Mouse (Mus musculus) heart, embryonic 11.5 days (tissue): Measurements from ENCODE around the gene Eva1b. TPM values are rescaled to one million over a fixed set of nuclear protein-coding genes. Genes with fewer than 3 reads are reported as not detected.

Experiments
- ATAC-seq: fragments of 200-750 bp; cut with Nextera tagmentation; replicated peaks from 2 replicates; pipeline ENCODE4 v1.8.0; 2017; ENCODE audit warnings: moderate library complexity; ENCODE audit not compliant: insufficient number of reproducible peaks, low FRiP score, low TSS enrichment
- H3K27ac ChIP-seq: fragments of 300-500 bp; sonication (generic); 2 replicates; pipeline ENCODE4 v1.5.1; 2014; ENCODE audit warnings: mild to moderate bottlenecking, low read depth, low read length
- H3K27me3 ChIP-seq: fragments of 300-500 bp; sonication (generic); 2 replicates; pipeline ENCODE4 v1.6.1; 2014; ENCODE audit warnings: mild to moderate bottlenecking, low read length, mixed read lengths; ENCODE audit not compliant: control insufficient read depth, insufficient read depth
- H3K36me3 ChIP-seq: fragments of 300-500 bp; sonication (generic); 2 replicates; pipeline ENCODE4 v1.6.1; 2014; ENCODE audit warnings: mild to moderate bottlenecking, low read length, moderate library complexity, mixed read lengths; ENCODE audit not compliant: control insufficient read depth, insufficient read depth
- H3K4me1 ChIP-seq: fragments of 300-500 bp; sonication (generic); 2 replicates; pipeline ENCODE4 v1.6.1; 2014; ENCODE audit warnings: low read length; ENCODE audit not compliant: control insufficient read depth, insufficient read depth
- H3K4me2 ChIP-seq: fragments of 300-500 bp; sonication (generic); 2 replicates; pipeline ENCODE4 v1.6.1; 2014; ENCODE audit warnings: mild to moderate bottlenecking, moderate library complexity
- H3K4me3 ChIP-seq: fragments of 300-500 bp; sonication (generic); 2 replicates; pipeline ENCODE4 v1.5.1; 2014; ENCODE audit warnings: low read depth, low read length
- H3K9ac ChIP-seq: fragments of 300-500 bp; sonication (generic); 2 replicates; pipeline ENCODE4 v1.6.1; 2014; ENCODE audit warnings: mild to moderate bottlenecking, low read depth, low read length, moderate library complexity
- H3K9me3 ChIP-seq: fragments of 300-500 bp; sonication (generic); replicated peaks from 2 replicates; pipeline ENCODE4 v1.6.1; 2016; ENCODE audit warnings: low read length; ENCODE audit not compliant: control insufficient read depth
- WGBS: fragments of 180-500 bp; shearing (Covaris S2); extraction: QIAGEN DNeasy Blood & Tissue Kit; methylation state at CpG from one replicate; pipeline ENCODE4 v1.1.7; 2014; ENCODE audit not compliant: insufficient replicate concordance; 5-methylcytosine and 5-hydroxymethylcytosine counted together
- polyA plus RNA-seq: library from polyadenylated mRNA; unstranded; fragments of >200 nt; fragmentation: Nextera tagmentation; extraction: Ambion mirVana; gene quantifications from 2 replicates; pipeline ENCODE4 v1.2.1, GENCODE M21; 2014

The Eva1b gene
- polyA plus RNA-seq, 1 experiment from 2014 or later, result 31.9 TPM

DNA sequence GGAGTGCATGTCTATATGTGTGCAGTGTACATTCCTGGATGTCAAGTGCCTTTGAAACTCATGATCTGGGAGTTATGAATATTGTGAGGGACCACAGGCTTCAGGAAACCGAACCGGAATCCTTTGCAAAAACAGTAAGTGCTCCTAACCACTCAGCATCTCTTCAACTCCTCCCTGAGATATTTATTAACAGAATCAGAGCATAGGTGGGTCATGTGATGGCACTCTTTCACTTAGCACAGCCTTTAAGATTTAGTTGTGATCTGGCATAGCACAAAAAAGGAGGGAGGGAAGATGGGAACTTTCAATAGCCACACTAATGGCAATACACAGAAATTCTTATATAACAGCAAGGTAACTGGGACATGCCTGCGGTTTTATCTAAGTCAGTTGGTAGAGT, 39.6 kb downstream of the Eva1b start:
- no peak for ATAC-seq
- H3K4me1 ChIP-seq, result no peaks in the 10 kb centered on the region
- H3K27ac ChIP-seq, result no peak overlapping the region
- H3K27me3 ChIP-seq, result no peaks in the 10 kb centered on the region
- H3K4me2 ChIP-seq, result no peak overlapping the region
- H3K9me3 ChIP-seq, result no peaks in the 10 kb centered on the region
- no peak overlapping the region for H3K9ac ChIP-seq
- H3K36me3 ChIP-seq, result peaks cover 6% of the 10 kb centered on the region
- H3K4me3 ChIP-seq, result no peak overlapping the region
- WGBS, result 95% methylated on average over 3 of the region's 3 CpGs

DNA sequence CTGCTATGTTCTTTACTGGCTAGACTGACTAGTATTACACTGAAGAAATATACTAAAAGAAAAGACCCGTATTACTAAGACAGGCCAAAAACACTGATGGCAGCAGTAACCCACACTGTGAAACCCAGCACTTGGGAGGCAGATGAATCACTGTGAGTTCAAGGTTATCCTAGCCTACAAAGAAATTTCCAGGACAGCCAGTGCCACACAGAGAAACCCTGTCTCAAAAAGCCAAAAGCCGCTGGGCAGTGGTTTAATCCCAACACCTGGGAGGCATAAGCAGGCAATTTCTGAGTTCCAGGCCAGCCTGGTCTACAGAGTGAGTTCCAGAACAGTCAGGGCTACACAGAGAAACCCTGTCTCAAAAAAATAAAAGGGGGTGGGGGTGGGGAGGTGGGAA, 43.1 kb downstream of the Eva1b start:
- Histone ChIP-seq H3K4me2 (no peak overlapping the region), H3K9ac (no peak overlapping the region), H3K9me3 (no peaks in the 10 kb centered on the region), H3K27me3 (no peaks in the 10 kb centered on the region), H3K27ac (no peak overlapping the region), H3K36me3 (peaks cover 15% of the 10 kb centered on the region), H3K4me3 (no peak overlapping the region), H3K4me1 (no peaks in the 10 kb centered on the region)
- ATAC-seq, result no peak
- WGBS, result 96% methylated on average over 2 of the region's 2 CpGs

DNA sequence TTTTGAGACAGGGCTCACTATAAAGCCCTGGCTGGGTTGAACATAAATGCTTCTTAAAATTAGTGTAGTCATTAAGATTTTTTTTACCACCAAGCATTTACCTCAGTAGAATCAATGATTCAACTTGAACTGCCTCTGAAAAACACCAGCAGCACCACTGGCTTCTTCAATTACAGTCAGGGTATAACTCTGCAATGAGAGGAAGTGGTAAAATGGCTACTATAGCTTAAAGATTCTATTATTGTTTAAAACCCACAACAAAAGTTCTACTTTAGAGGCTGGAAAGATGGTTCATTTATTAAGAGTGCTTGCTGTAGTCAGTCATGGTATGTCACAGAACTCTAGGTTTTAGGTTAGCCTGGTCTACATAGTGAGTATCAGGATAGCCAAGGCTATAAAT, 46.7 kb downstream of the Eva1b start:
- Histone ChIP-seq H3K9me3 (no peaks in the 10 kb centered on the region), H3K27me3 (no peaks in the 10 kb centered on the region), H3K27ac (no peak overlapping the region), H3K4me3 (no peak overlapping the region), H3K4me1 (peaks cover 15% of the 10 kb centered on the region), H3K4me2 (no peak overlapping the region), H3K36me3 (peaks cover 15% of the 10 kb centered on the region), H3K9ac (no peak overlapping the region)
- ATAC-seq, result no peak

DNA sequence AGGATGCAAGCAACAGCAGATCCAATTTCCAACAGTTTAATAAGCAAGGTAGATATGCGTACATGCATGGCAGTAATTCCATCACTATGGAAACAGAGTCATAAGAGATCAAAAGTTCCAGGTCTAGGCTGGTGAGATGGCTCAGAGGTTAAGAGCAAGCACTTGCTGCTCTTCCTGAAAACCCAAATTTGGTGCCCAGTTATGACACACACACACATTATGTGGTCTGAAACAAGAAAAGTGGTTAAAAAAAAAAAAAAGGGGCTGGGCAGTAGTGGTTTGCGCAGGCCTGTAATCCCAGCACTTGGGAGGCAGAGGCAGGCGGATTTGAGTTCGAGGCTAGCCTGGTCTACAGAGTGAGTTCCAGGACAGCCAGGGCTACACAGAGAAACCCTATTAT, 47.4 kb downstream of the Eva1b start:
- H3K27me3 ChIP-seq, result no peaks in the 10 kb centered on the region
- no peak overlapping the region for H3K4me3 ChIP-seq
- peaks cover 20% of the 10 kb centered on the region for H3K4me1 ChIP-seq
- H3K27ac ChIP-seq, result no peak overlapping the region
- no peak overlapping the region for H3K4me2 ChIP-seq
- H3K36me3 ChIP-seq, result peaks cover 15% of the 10 kb centered on the region
- no peaks in the 10 kb centered on the region for H3K9me3 ChIP-seq
- H3K9ac ChIP-seq, result no peak overlapping the region
- ATAC-seq, result no peak
- 94% methylated on average over 4 of the region's 4 CpGs for WGBS

DNA sequence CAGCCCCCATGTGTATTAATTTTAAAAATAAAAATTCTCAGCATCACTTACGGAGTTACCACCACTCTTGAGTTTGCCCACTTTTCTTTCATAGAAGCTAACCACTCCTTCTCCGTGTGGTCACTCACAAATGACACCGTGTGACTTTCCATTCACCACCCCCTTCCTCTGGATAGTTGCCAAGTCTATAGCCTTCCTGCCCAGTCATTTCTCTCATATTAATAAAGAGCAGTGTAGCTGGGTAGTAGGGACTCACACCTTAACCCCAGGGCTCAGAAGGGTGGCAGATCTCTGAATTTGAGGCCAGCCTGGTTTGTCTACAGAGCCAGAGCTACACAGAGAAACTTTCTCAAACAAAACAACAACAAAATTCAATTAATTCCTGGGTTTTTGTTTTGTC, 49.9 kb downstream of the Eva1b start:
- H3K27ac ChIP-seq, result no peak overlapping the region
- H3K4me1 ChIP-seq, result peaks cover 32% of the 10 kb centered on the region
- no peak overlapping the region for H3K9ac ChIP-seq
- 57% methylated on average over 3 of the region's 3 CpGs for WGBS
- no peak overlapping the region for H3K4me2 ChIP-seq
- no peak overlapping the region for H3K4me3 ChIP-seq
- no peaks in the 10 kb centered on the region for H3K27me3 ChIP-seq
- no peaks in the 10 kb centered on the region for H3K9me3 ChIP-seq
- H3K36me3 ChIP-seq, result peaks cover 9% of the 10 kb centered on the region
- no peak for ATAC-seq

Other genes starting within 250 kb of the Eva1b start
- gene Csf3r, start 123.2 kb upstream of the Eva1b start, polyA plus RNA-seq, result 0.33 and 0.70 TPM in 2 replicates
- gene Mrps15, start 100.8 kb upstream of the Eva1b start, polyA plus RNA-seq, result 136 and 155 TPM in 2 replicates
- gene Oscp1, start 89.2 kb upstream of the Eva1b start, polyA plus RNA-seq, result 5.3 TPM in 2 replicates
- gene Lsm10, start 51.1 kb upstream of the Eva1b start, polyA plus RNA-seq, result 42.8 and 44.5 TPM in 2 replicates
- 18.5 and 23.2 TPM in 2 replicates for gene Stk40, start 43.8 kb upstream of the Eva1b start, polyA plus RNA-seq
- gene Sh3d21, start 15.7 kb downstream of the Eva1b start, polyA plus RNA-seq, result 2.7 and 3.1 TPM in 2 replicates
- gene Thrap3, start 55.0 kb downstream of the Eva1b start, polyA plus RNA-seq, result 131 and 155 TPM in 2 replicates
- gene Map7d1, start 108.6 kb downstream of the Eva1b start, polyA plus RNA-seq, result 37.0 and 44.6 TPM in 2 replicates
- gene Trappc3, start 114.6 kb downstream of the Eva1b start, polyA plus RNA-seq, result 11.0 and 28.0 TPM in 2 replicates
- 2.0 and 3.0 TPM in 2 replicates for gene Col8a2, start 139.0 kb downstream of the Eva1b start, polyA plus RNA-seq
- gene Adprhl2, start 174.0 kb downstream of the Eva1b start, polyA plus RNA-seq, result 28.8 and 30.1 TPM in 2 replicates
- gene Tekt2, start 177.9 kb downstream of the Eva1b start, polyA plus RNA-seq, result 0.96 and 1.5 TPM in 2 replicates